Mouse (Mus musculus): ENCODE results near the gene Tapbp. TPM values are rescaled to one million over a fixed set of nuclear protein-coding genes. Genes with fewer than 3 reads are reported as not detected.
"Not testable (repeated sequence)": the region's sequence is repeated elsewhere in the genome, so short reads cannot be mapped to it uniquely, and the experiment has no call there.

Gene Tapbp
- polyA plus RNA-seq (2012; ENCODE audit: insufficient read depth, insufficient read length, missing spikeins) = 75.7 and 99.3 TPM in 2 replicates

- Histone ChIP-seq H3K27ac (replicated peaks; ENCODE audit: low read depth, low read length) (no peak within 1 kb of the TSS), H3K4me3 (ENCODE audit: insufficient read depth, low read depth, low read length) (peak within 1 kb of the TSS; percentile 96), H3K4me1 (ENCODE audit: control insufficient read depth, insufficient read depth, insufficient read length, low read length) (peaks cover 10% of the 10 kb centered on the region; the same call in 1 of the 2 replicates)
These were observed at the start of gene Tapbp, which contains the start of gene Zbtb22 for GRCm38 (mm10) chr17:33915671-33916250. Gene Tapbp, plus strand, starts transcription at chr17:33915899. Gene Zbtb22, plus strand, starts transcription at chr17:33915904.

- not testable (repeated sequence) for H3K27ac ChIP-seq (replicated peaks; ENCODE audit: low read depth, low read length); H3K4me3 ChIP-seq (ENCODE audit: insufficient read depth, low read depth, low read length); H3K4me1 ChIP-seq (ENCODE audit: control insufficient read depth, insufficient read depth, insufficient read length, low read length)
These were observed 42.2 kb upstream of the Tapbp start, which contains the start of gene Gm7029 for GRCm38 (mm10) chr17:33873537-33873936. Gene Gm7029, plus strand, starts transcription at chr17:33873837.

- Histone ChIP-seq H3K27ac (replicated peaks; ENCODE audit: low read depth, low read length) (no peak overlapping the region), H3K4me1 (ENCODE audit: control insufficient read depth, insufficient read depth, insufficient read length, low read length) (no peaks in the 10 kb centered on the region), H3K4me3 (ENCODE audit: insufficient read depth, low read depth, low read length) (no peak overlapping the region)
These were observed 41.3 kb upstream of the Tapbp start for GRCm38 (mm10) chr17:33874411-33874810.

GRCm38 (mm10) chr17:33875797-33876196, 39.9 kb upstream of the Tapbp start:
- not testable (repeated sequence) for H3K4me3 ChIP-seq (ENCODE audit: insufficient read depth, low read depth, low read length); H3K4me1 ChIP-seq (ENCODE audit: control insufficient read depth, insufficient read depth, insufficient read length, low read length); H3K27ac ChIP-seq (replicated peaks; ENCODE audit: low read depth, low read length)

GRCm38 (mm10) chr17:33884320-33884719, 31.4 kb upstream of the Tapbp start:
- H3K4me1 ChIP-seq (ENCODE audit: control insufficient read depth, insufficient read depth, insufficient read length, low read length); H3K27ac ChIP-seq (replicated peaks; ENCODE audit: low read depth, low read length); H3K4me3 ChIP-seq (ENCODE audit: insufficient read depth, low read depth, low read length): not testable (repeated sequence)

GRCm38 (mm10) chr17:33887802-33888201, 27.9 kb upstream of the Tapbp start:
- not testable (repeated sequence) for H3K4me1 ChIP-seq (ENCODE audit: control insufficient read depth, insufficient read depth, insufficient read length, low read length); H3K4me3 ChIP-seq (ENCODE audit: insufficient read depth, low read depth, low read length); H3K27ac ChIP-seq (replicated peaks; ENCODE audit: low read depth, low read length)

- not testable (repeated sequence) for H3K4me3 ChIP-seq (ENCODE audit: insufficient read depth, low read depth, low read length); H3K4me1 ChIP-seq (ENCODE audit: control insufficient read depth, insufficient read depth, insufficient read length, low read length); H3K27ac ChIP-seq (replicated peaks; ENCODE audit: low read depth, low read length)
These were observed 27.5 kb upstream of the Tapbp start for GRCm38 (mm10) chr17:33888230-33888629.

GRCm38 (mm10) chr17:33889941-33890532, 25.7 kb upstream of the Tapbp start:
- not testable (repeated sequence) for H3K4me1 ChIP-seq (ENCODE audit: control insufficient read depth, insufficient read depth, insufficient read length, low read length); H3K27ac ChIP-seq (replicated peaks; ENCODE audit: low read depth, low read length)
- H3K4me3 ChIP-seq (ENCODE audit: insufficient read depth, low read depth, low read length) = peak overlapping the region; percentile 67

- no peak within 1 kb of the TSS for H3K27ac ChIP-seq (replicated peaks; ENCODE audit: low read depth, low read length)
- H3K4me1 ChIP-seq (ENCODE audit: control insufficient read depth, insufficient read depth, insufficient read length, low read length) = no peaks in the 10 kb centered on the region
- peak within 1 kb of the TSS; percentile 67 for H3K4me3 ChIP-seq (ENCODE audit: insufficient read depth, low read depth, low read length)
These were observed 25.1 kb upstream of the Tapbp start, which contains the start of gene Kifc1 for GRCm38 (mm10) chr17:33890533-33891059. Gene Kifc1, minus strand, starts transcription at chr17:33890661.

- Histone ChIP-seq H3K4me3 (ENCODE audit: insufficient read depth, low read depth, low read length) (no peak overlapping the region), H3K27ac (replicated peaks; ENCODE audit: low read depth, low read length) (no peak overlapping the region), H3K4me1 (ENCODE audit: control insufficient read depth, insufficient read depth, insufficient read length, low read length) (no peaks in the 10 kb centered on the region)
These were observed 24.3 kb upstream of the Tapbp start for GRCm38 (mm10) chr17:33891357-33891756.

- H3K4me3 ChIP-seq (ENCODE audit: insufficient read depth, low read depth, low read length); H3K27ac ChIP-seq (replicated peaks; ENCODE audit: low read depth, low read length); H3K4me1 ChIP-seq (ENCODE audit: control insufficient read depth, insufficient read depth, insufficient read length, low read length): not testable (repeated sequence)
These were observed 23.8 kb upstream of the Tapbp start for GRCm38 (mm10) chr17:33891892-33892291.

- H3K27ac ChIP-seq (replicated peaks; ENCODE audit: low read depth, low read length) = no peak overlapping the region
These were observed 23.3 kb upstream of the Tapbp start for GRCm38 (mm10) chr17:33892429-33892828.

GRCm38 (mm10) chr17:33893011-33893410, 22.7 kb upstream of the Tapbp start:
- not testable (repeated sequence) for H3K4me1 ChIP-seq (ENCODE audit: control insufficient read depth, insufficient read depth, insufficient read length, low read length); H3K27ac ChIP-seq (replicated peaks; ENCODE audit: low read depth, low read length); H3K4me3 ChIP-seq (ENCODE audit: insufficient read depth, low read depth, low read length)

More at GRCm38 (mm10) chr17:33892429-33892828, 23.3 kb upstream of the Tapbp start:
- Histone ChIP-seq H3K4me1 (ENCODE audit: control insufficient read depth, insufficient read depth, insufficient read length, low read length) (no peaks in the 10 kb centered on the region), H3K4me3 (ENCODE audit: insufficient read depth, low read depth, low read length) (no peak overlapping the region)

- peaks cover 2% of the 10 kb centered on the region; the same call in 1 of the 2 replicates for H3K4me1 ChIP-seq (ENCODE audit: control insufficient read depth, insufficient read depth, insufficient read length, low read length)
- peak overlapping the region; percentile 72 for H3K27ac ChIP-seq (replicated peaks; ENCODE audit: low read depth, low read length)
- no peak overlapping the region for H3K4me3 ChIP-seq (ENCODE audit: insufficient read depth, low read depth, low read length)
These were observed 18.4 kb upstream of the Tapbp start for GRCm38 (mm10) chr17:33897114-33897794.

- H3K4me1 ChIP-seq (ENCODE audit: control insufficient read depth, insufficient read depth, insufficient read length, low read length); H3K4me3 ChIP-seq (ENCODE audit: insufficient read depth, low read depth, low read length): not testable (repeated sequence)
- H3K27ac ChIP-seq (replicated peaks; ENCODE audit: low read depth, low read length) = 0 out of 2 replicates have a peak overlapping the region, but pooled peaks have one; percentile 13
These were observed 17.5 kb upstream of the Tapbp start for GRCm38 (mm10) chr17:33898193-33898592.
